Mouse (Mus musculus): ENCODE data around the gene Creg2.
"Not testable (repeated sequence)": the region's sequence is repeated elsewhere in the genome, so short reads cannot be mapped to it uniquely, and the experiment has no call there.

Gene Creg2

DNA sequence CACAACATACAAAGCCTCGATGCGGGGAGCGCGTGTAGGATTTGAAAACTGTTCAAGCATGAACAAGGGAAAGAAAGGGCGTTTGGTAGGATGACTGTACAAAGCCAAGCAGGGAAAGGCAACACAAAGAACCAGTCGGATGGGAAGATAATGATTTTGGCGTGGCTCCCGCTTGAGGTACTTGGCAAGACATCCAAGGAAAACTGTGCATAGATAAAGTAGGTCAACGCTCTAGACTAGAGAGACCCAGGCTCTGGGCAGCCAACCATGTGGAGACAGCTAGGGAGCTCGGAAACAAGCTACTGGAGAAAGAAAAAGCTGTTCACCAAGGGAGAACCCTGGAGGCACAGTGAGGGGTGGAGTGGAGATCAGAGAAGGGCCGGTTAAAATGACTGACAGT, 52.5 kb downstream of the Creg2 start:
- DNase-seq (ENCODE audit: low read depth, low spot score), result no peak

- not testable (repeated sequence) for DNase-seq (ENCODE audit: low read depth, low spot score)
Observed at GRCm38 (mm10) chr1:39597135-39597534, 54.1 kb downstream of the Creg2 start.

DNA sequence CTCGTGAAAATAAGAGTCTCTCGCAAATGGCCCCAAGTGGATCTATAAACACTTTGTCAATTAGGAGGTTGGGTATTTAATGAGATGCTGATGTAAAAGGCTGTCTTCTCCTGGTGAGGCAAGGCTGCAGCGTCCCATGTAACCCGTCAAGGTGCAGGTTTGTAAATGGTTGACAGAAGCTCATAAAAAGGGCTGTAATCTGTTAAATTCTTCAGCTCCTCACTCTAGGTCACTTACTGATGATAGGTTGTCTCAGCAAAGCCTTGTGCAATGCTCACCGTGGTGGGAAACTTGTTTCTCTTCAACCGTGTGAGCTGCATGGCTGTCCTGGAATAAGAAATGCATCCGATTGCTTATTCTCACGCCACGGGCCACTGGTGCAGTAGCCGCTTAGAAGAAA, 57.4 kb downstream of the Creg2 start:
- no peak for DNase-seq (ENCODE audit: low read depth, low spot score)

DNA sequence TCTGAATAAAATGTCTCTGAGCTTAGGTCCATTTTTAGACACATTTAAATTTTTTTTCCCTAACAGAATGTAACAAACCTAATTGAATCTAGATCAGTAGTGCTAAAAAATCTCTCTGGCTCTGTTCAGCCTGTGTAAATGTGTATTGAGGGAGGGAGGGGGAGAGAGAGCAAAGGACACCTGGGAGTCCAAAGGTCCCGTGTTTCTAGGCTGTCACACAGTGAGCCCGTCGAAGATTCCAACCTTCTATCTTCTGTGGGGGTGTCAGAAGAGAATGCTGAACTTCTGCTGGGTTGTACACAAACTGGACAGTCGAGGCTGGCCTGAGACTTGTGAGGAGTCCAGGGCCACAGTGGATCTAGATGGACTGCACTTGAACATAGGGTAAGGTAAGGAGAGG, 59.2 kb downstream of the Creg2 start:
- no peak for DNase-seq (ENCODE audit: low read depth, low spot score)

- not testable (repeated sequence) for DNase-seq (ENCODE audit: low read depth, low spot score)
Observed at GRCm38 (mm10) chr1:39591557-39591956, 59.7 kb downstream of the Creg2 start.

DNA sequence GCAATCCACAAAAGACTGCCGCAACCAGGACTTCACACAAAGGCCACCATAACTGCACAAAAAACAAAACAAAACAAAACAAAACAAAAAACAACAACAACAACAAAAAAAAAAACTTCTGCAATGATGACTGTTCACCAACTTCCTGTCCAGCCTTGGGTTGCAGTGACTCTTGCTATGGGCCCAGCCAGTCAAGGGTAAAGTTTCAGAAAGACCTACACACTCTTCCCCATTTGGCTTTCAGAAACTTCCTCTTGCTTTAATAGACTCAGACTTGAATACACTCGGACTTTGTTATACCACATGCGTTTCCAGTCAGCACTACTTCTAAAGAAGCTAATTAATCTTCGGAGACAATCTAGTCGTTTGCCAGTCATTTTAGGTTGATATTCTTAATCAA, 61.1 kb downstream of the Creg2 start:
- DNase-seq (ENCODE audit: low read depth, low spot score), result no peak

GRCm38 (mm10) chr1:39585416-39585815, 65.9 kb downstream of the Creg2 start:
- DNase-seq (ENCODE audit: low read depth, low spot score), result no peak

GRCm38 (mm10) chr1:39583173-39583572, 68.1 kb downstream of the Creg2 start:
- no peak for DNase-seq (ENCODE audit: low read depth, low spot score)

DNA sequence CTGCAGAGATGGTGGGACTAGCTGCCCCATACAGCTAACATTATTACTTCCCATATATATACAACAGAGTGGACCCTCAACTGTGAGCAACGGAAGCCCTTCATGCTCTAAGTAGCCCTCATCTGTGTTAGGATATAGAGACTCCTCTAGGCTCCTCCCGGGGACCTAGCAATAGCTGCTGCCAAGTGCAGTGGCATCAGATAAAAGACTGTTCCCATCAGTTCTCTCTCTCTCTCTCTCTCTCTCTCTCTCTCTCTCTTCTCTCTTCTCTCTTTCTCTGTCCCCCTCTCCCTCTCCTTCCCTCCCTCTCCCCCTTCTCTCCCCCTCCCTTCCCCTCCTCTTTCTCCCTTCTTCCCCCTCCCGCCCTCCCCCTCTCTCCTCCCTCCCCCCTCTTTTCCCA, 70.1 kb downstream of the Creg2 start:
- DNase-seq (ENCODE audit: low read depth, low spot score), result no peak

GRCm38 (mm10) chr1:39579139-39579538, 72.1 kb downstream of the Creg2 start:
- no peak for DNase-seq (ENCODE audit: low read depth, low spot score)

GRCm38 (mm10) chr1:39578446-39578845, 72.8 kb downstream of the Creg2 start:
- DNase-seq (ENCODE audit: low read depth, low spot score), result peak; percentile 6

DNA sequence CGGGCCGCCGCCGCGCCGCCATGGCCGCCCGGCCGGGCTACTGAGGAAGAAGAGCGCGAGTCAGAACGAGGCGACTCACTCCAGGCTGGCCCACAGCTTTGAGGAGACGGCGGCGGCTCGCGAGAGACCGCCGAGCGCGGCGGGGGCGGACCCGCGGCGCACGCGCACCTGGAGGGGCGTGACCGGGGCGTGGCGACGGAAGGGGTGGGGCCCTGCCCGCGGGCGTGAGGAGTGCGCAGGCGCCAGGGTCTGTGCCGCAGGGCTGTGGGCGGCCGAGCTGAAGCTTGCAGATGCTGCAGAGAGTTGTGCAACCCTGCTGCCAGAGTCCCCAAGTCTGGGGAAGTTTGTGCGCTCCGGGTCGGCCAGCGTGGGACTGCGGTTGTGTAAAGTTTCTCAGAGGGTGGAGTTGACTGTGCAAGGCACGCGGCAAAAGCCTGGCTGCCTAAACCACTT, 74.0 kb downstream of the Creg2 start, which contains the start of gene Rnf149:
TSS of gene Rnf149 (minus strand) at position 153 of the 453 bp plus-strand sequence.
- peak; percentile 89 for DNase-seq (ENCODE audit: low read depth, low spot score)

- DNase-seq (ENCODE audit: low read depth, low spot score), result peak; percentile 64
Observed at GRCm38 (mm10) chr1:39576431-39577243, 74.6 kb downstream of the Creg2 start.

DNA sequence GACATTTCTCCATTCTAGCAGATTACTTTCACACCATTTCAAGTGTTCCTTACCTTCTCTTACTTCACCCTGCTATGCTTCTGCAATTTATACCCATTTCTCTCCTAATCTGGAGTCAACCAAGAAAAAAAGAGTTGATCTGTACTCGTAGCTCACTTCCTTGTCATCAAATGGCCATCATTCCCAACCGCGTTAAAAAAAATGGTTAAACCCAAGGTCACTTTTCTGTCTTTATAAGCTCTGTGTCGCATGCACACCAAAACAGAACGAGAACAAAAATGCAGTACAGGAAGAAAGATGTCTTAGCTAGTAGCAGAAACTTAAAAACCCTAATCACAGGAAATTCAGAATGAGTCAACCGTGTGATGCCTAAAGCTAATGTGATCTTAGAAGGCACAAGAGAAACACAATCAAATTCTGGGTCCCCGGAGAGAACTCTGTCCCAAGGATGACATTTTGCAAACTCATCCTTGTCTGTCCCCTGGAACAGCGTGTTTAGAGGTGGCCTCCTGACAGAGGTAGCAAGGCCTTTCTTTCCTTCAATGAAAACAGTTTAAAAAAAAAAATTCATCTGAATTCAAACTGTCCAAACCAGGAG, 75.4 kb downstream of the Creg2 start:
- DNase-seq (ENCODE audit: low read depth, low spot score), result peak; percentile 36

GRCm38 (mm10) chr1:39573890-39574289, 77.4 kb downstream of the Creg2 start:
- no peak for DNase-seq (ENCODE audit: low read depth, low spot score)

DNA sequence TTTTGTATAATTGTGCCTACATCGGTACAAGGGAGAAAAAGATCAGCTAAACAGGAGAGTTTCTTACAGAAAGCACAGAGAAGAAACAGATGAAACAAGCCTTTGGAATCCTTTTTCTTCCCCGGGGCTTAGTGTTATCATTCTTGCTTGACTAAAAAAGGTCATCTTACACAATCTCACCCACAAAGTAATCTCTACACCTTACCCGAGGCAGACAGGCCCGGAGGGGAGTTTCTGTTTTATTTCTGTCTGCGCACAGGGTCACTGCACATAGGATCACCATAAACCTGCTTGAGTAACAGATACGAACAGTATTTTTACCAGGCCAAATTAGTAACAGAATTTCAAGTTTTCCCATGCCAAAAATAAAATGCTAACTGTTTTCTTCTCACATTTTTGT, 79.6 kb downstream of the Creg2 start:
- DNase-seq (ENCODE audit: low read depth, low spot score), result no peak

Measured in 3T3-L1 (cell line).